20 mouse cellular contexts compared by ENCODE assay signal in the genomic region with DNA sequence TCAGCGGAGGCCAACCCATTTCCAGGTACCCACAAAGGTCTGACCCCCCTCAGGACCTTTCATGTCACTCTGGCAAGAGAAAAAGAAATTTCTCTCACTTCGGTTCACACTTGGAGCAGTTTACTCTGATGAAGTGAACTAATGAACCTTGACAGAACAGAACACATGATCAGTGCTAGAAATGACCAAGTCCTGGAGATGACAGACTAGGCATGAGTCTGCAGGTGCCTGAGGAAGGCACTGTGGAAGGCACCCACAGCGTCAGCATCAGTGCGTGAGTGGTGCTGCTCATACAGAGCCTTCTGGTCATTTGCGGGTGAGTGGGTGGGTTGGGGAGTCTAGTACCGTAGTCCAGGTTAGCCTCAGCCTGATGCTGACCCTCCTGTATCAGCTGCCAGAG.
"Had no signal": no experiment of that assay in that cellular context is flagged by ENCODE, and none has a peak within 500 bp of the region (broad histone marks: within the 10 kb centered on the region; RNA-seq: fewer than 3 reads in every experiment).

No protein-coding gene starts in this region.

- DNase-seq: lung, adult 2 months; lung, postnatal 14 days; lung, postnatal 36 days; retina, postnatal 1 day; right cerebral cortex, adult 18-20 months; right cerebral cortex, postnatal 25 days; right cerebral cortex, postnatal 4 days; spleen, adult 18-20 months; thymus, adult 18-20 months; thymus, postnatal 14 days; thymus, postnatal 36 days had no signal

- H3K4me3 ChIP-seq: lung, embryonic 15.5 days; megakaryocyte, embryonic 14.5 days; midbrain, embryonic 13.5 days; midbrain, embryonic 15.5 days; neural tube, embryonic 13.5 days; neural tube, embryonic 15.5 days had no signal

- H3K27ac ChIP-seq: lung, embryonic 15.5 days; macrophage; midbrain, embryonic 13.5 days; midbrain, embryonic 15.5 days; neural tube, embryonic 13.5 days; neural tube, embryonic 15.5 days had no signal

- H3K4me2 ChIP-seq: lung, embryonic 15.5 days; midbrain, embryonic 11.5 days; midbrain, embryonic 13.5 days; midbrain, embryonic 15.5 days; neural tube, embryonic 13.5 days; neural tube, embryonic 15.5 days had no signal

- H3K4me1 ChIP-seq: lung, embryonic 15.5 days; midbrain, embryonic 13.5 days; midbrain, embryonic 15.5 days; neural tube, embryonic 13.5 days; neural tube, embryonic 15.5 days had no signal

- H3K9me3 ChIP-seq: lung, embryonic 15.5 days; megakaryocyte, embryonic 14.5 days; midbrain, embryonic 13.5 days; midbrain, embryonic 15.5 days; neural tube, embryonic 13.5 days; neural tube, embryonic 15.5 days had no signal

- H3K27me3 ChIP-seq: lung, embryonic 15.5 days; megakaryocyte, embryonic 14.5 days; midbrain, embryonic 13.5 days; midbrain, embryonic 15.5 days; neural tube, embryonic 13.5 days; neural tube, embryonic 15.5 days had no signal

- H3K36me3 ChIP-seq: lung, embryonic 15.5 days; midbrain, embryonic 15.5 days; neural tube, embryonic 13.5 days; neural tube, embryonic 15.5 days had no signal

- H3K9ac ChIP-seq: lung, embryonic 15.5 days; midbrain, embryonic 13.5 days; midbrain, embryonic 15.5 days; neural tube, embryonic 13.5 days; neural tube, embryonic 15.5 days had no signal

- ATAC-seq: lung, postnatal 0 days; midbrain, embryonic 13.5 days; midbrain, embryonic 15.5 days had no signal
